Mouse (Mus musculus): ENCODE results near the gene Slc5a5. TPM values are rescaled to one million over a fixed set of nuclear protein-coding genes. Genes with fewer than 3 reads are reported as not detected.
A peak's percentile ranks its signal among the peaks of the same experiment; 100 is the strongest.
"Not testable (repeated sequence)": the region's sequence is repeated elsewhere in the genome, so short reads cannot be mapped to it uniquely, and the experiment has no call there.

Slc5a5 gene
- total RNA-seq, 2 experiments from 2014 or later: not detected

GRCm38 (mm10) chr8:70898661-70899198 is 6.2 kb upstream of the Slc5a5 start:
- Histone ChIP-seq H3K27ac (no peak overlapping the region), H3K4me3 (no peak overlapping the region)
- DNase-seq: no peak
- TF ChIP-seq CTCF (IDR thresholded peaks at IDR 0.05): no peak
- intact Hi-C loops (cut with DNase I): loop anchor here (2.0 kb wide), 1 partner anchor 66 kb away; no protein-coding TSS in a partner anchor

- intact Hi-C loops (cut with DNase I): loop anchor here (2.0 kb wide), 1 partner anchor 67 kb away; no protein-coding TSS in a partner anchor
Observed at GRCm38 (mm10) chr8:70897681-70898413, 5.3 kb upstream of the Slc5a5 start.

GRCm38 (mm10) chr8:70897021-70897680 is 4.6 kb upstream of the Slc5a5 start, which contains the start of gene Rpl18a:
Rpl18a (minus strand) TSS chr8:70897412.
- intact Hi-C loops (cut with DNase I): no loop called here
- Histone ChIP-seq H3K27ac (peak within 1 kb of the TSS; percentile 99), H3K4me3 (peak within 1 kb of the TSS; percentile 90)
- peak; percentile 31 for TF ChIP-seq CTCF (IDR thresholded peaks at IDR 0.05)
- DNase-seq: peak; percentile 95

More at GRCm38 (mm10) chr8:70897681-70898413, 5.3 kb upstream of the Slc5a5 start:
- peak; percentile 80 for TF ChIP-seq CTCF (IDR thresholded peaks at IDR 0.05)
- peak overlapping the region; percentile 99 for H3K27ac ChIP-seq
- DNase-seq: peak; percentile 87
- peak overlapping the region; percentile 90 for H3K4me3 ChIP-seq

GRCm38 (mm10) chr8:70896316-70897020 is 3.9 kb upstream of the Slc5a5 start:
- intact Hi-C loops (cut with DNase I): no loop called here
- H3K27ac ChIP-seq: peak overlapping the region; percentile 99
- no peak for TF ChIP-seq CTCF (IDR thresholded peaks at IDR 0.05)
- peak overlapping the region; percentile 90 for H3K4me3 ChIP-seq
- no peak for DNase-seq

GRCm38 (mm10) chr8:70895571-70896259 is 3.2 kb upstream of the Slc5a5 start:
- intact Hi-C loops (cut with DNase I); H3K27ac ChIP-seq; DNase-seq: not testable (repeated sequence)
- peak overlapping the region; percentile 90 for H3K4me3 ChIP-seq

GRCm38 (mm10) chr8:70894771-70895545 is 2.4 kb upstream of the Slc5a5 start:
- intact Hi-C loops (cut with DNase I): no loop called here
- Histone ChIP-seq H3K27ac (no peak overlapping the region), H3K4me3 (no peak overlapping the region)
- DNase-seq: no peak
- TF ChIP-seq CTCF (IDR thresholded peaks at IDR 0.05): no peak

- Histone ChIP-seq H3K27ac (no peak overlapping the region), H3K4me3 (no peak overlapping the region)
- intact Hi-C loops (cut with DNase I): no loop called here
- DNase-seq: no peak
- no peak for TF ChIP-seq CTCF (IDR thresholded peaks at IDR 0.05)
Observed at GRCm38 (mm10) chr8:70894385-70894720, 1.8 kb upstream of the Slc5a5 start.

- H3K4me3 ChIP-seq: no peak overlapping the region
- peak; percentile 79 for TF ChIP-seq CTCF (IDR thresholded peaks at IDR 0.05)
- DNase-seq: peak; percentile 78
- intact Hi-C loops (cut with DNase I): loop anchor here (2.0 kb wide), 1 partner anchor 19 kb away; no protein-coding TSS in a partner anchor
- H3K27ac ChIP-seq: no peak overlapping the region
Observed at GRCm38 (mm10) chr8:70893656-70894384, 1.3 kb upstream of the Slc5a5 start.

- no peak for DNase-seq
- TF ChIP-seq CTCF (IDR thresholded peaks at IDR 0.05): no peak
- intact Hi-C loops (cut with DNase I): loop anchor here (2.0 kb wide), 1 partner anchor 18 kb away; no protein-coding TSS in a partner anchor
- Histone ChIP-seq H3K4me3 (peak overlapping the region; percentile 26), H3K27ac (no peak overlapping the region)
Observed at GRCm38 (mm10) chr8:70892896-70893655, 519 bp upstream of the Slc5a5 start.

- Histone ChIP-seq H3K27ac (no peak overlapping the region), H3K4me3 (no peak overlapping the region)
- TF ChIP-seq CTCF (IDR thresholded peaks at IDR 0.05): no peak
- intact Hi-C loops (cut with DNase I): no loop called here
- DNase-seq: no peak
Observed at GRCm38 (mm10) chr8:70891356-70891755, 1.2 kb downstream of the Slc5a5 start.
